In the genomic region with DNA sequence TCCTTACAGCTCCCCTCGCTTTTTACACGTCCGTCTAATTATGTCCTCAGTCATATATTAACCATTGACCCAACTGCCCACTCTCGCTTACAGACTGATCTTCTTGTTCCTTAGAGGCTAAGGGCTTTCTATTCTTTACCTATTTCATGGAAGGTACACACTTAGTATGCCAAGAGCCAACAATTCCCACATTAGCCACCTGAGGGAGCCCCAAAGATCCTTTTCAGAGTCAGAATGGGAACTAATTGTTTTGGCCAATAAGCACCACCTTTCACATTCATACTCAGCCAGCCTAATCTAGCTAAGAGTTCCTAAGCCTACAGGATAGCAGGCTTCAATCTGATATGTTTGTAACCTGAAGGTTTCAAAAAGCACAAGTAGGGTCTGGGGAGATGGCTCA, we compare ENCODE assay signal across 9 mouse cellular contexts. TPM values are rescaled to one million over a fixed set of nuclear protein-coding genes. Genes with fewer than 3 reads are reported as not detected.
DNase-seq lines count a peak whose midpoint lies in the region; ATAC-seq lines count a peak whose summit lies in the region.
"Had no signal": no experiment of that assay in that cellular context is flagged by ENCODE, and none has a peak within 500 bp of the region (broad histone marks: within the 10 kb centered on the region; RNA-seq: fewer than 3 reads in every experiment).

No protein-coding gene starts in this region.

- DNase-seq in heart, adult 11 months, result peak; percentile 40
- no peak for DNase-seq in heart, adult 9 months (ENCODE audit: low spot score in 2 of 2)
- peak; percentile 14 for DNase-seq in right cerebral cortex, adult 18-20 months
- DNase-seq in right cerebral cortex, postnatal 36 days (ENCODE audit: low spot score in 2 of 2), result no peak
- DNase-seq in brain, adult 2 months (ENCODE audit: low read depth, low spot score), result peak; percentile 28
- DNase-seq in neural tube, embryonic 10.5 days (ENCODE audit: extremely low spot score, low spot score), result no peak

- 0 out of 2 replicates have a peak, but pooled peaks have one; percentile 37 for ATAC-seq in megakaryocyte progenitor cell, adult 5-6 weeks (replicated peaks; ENCODE audit: poor library complexity)
- no peak for ATAC-seq in megakaryocyte-erythroid progenitor cell, adult 5-6 weeks (replicated peaks; ENCODE audit: low FRiP score, low TSS enrichment, poor library complexity, severe bottlenecking)
- ATAC-seq: inflammation-experienced regulatory T-cells, adult 6 months had no signal

RNA-seq across cellular contexts. Expression of gene Zfp185, which starts 26.7 kb away (rescaled TPM):
- total RNA-seq in megakaryocyte progenitor cell, adult 5-6 weeks (2015), result not detected in 2 replicates
- not detected in 2 replicates for total RNA-seq in megakaryocyte progenitor cell, adult 5-6 weeks (2017)
- 5.6 TPM in 1 of 2 replicates, not detected in the other for total RNA-seq in megakaryocyte-erythroid progenitor cell, adult 5-6 weeks (2014; fragmentation: Nextera tagmentation)
- not detected in 2 replicates for total RNA-seq in megakaryocyte-erythroid progenitor cell, adult 5-6 weeks (2017)

RNA-seq across cellular contexts. Expression of gene Nsdhl, which starts 42.1 kb away (rescaled TPM):
- total RNA-seq in megakaryocyte progenitor cell, adult 5-6 weeks (2015), result 24.1 and 27.3 TPM in 2 replicates
- 13.3 and 19.0 TPM in 2 replicates for total RNA-seq in megakaryocyte progenitor cell, adult 5-6 weeks (2017)
- total RNA-seq in megakaryocyte-erythroid progenitor cell, adult 5-6 weeks (2014; fragmentation: Nextera tagmentation), result 12.9 and 16.6 TPM in 2 replicates
- 22.1 and 22.2 TPM in 2 replicates for total RNA-seq in megakaryocyte-erythroid progenitor cell, adult 5-6 weeks (2017)

RNA-seq across cellular contexts. Expression of gene Cetn2, which starts 42.2 kb away (rescaled TPM):
- total RNA-seq in megakaryocyte progenitor cell, adult 5-6 weeks (2015), result 84.2 and 87.0 TPM in 2 replicates
- total RNA-seq in megakaryocyte progenitor cell, adult 5-6 weeks (2017), result 105 and 113 TPM in 2 replicates
- 40.3 and 76.2 TPM in 2 replicates for total RNA-seq in megakaryocyte-erythroid progenitor cell, adult 5-6 weeks (2014; fragmentation: Nextera tagmentation)
- 90.8 and 114 TPM in 2 replicates for total RNA-seq in megakaryocyte-erythroid progenitor cell, adult 5-6 weeks (2017)

Comparison
In these comparisons a context has a peak if more than half of its experiments do, and no peak if none do; other contexts are left out.
1. DNase-seq: peak in heart, adult 11 months (single experiment), right cerebral cortex, adult 18-20 months (single experiment) and brain, adult 2 months (single experiment); none in heart, adult 9 months (0 of 2), right cerebral cortex, postnatal 36 days (0 of 2) and neural tube, embryonic 10.5 days (single experiment).